Mouse (Mus musculus): Measurements from ENCODE around the gene Podnl1. TPM values are rescaled to one million over a fixed set of nuclear protein-coding genes. Genes with fewer than 3 reads are reported as not detected.

The Podnl1 gene
- total RNA-seq (2017): 0.11 to 0.87 TPM (median 0.57 TPM) in 3 replicates

DNA sequence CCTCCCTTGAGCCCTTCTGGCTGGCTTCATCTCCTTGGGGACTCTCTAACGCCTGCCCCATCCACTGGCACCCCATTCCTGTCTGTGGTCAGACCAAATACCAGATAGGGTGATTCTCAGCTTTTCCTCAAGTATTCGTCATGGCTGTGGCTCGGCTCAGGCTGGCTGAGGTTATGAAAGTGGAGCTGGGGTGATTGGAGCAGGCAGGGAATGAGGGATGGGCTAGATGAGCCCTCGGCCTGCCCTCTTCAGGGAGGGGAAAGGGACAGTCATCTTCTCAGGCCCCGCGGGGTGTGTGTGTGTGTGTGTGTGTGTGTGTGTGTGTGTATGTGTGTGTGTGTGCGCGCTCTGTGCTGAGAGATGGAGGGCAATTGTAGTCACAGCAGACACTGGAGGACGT lies at the start of gene Podnl1:
Podnl1 (plus strand) TSS at position 334 of the 400 bp plus-strand sequence.
- no peak for ATAC-seq (replicated peaks; ENCODE audit: insufficient number of reproducible peaks, low FRiP score, low TSS enrichment, poor library complexity, severe bottlenecking)

DNA sequence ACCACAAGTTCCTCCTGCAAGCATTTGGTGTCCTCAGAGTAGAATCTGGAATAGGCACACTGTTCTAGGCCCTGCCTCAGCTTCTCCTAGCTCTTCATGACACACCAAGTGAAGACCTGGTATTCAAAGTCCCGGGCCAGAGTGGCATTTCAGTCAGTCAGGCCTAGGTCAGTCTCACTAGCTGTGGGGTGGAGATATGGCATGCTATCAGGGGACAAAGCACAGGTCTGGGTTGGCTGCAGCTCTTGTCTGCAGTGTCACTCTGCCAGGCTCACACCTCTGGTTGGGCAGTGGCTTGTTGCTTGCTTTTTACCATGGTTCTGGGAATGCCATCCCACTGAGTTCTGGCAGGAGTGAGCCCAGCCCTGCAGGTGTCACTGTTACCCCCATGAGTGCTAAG lies 49.4 kb upstream of the Podnl1 start:
- ATAC-seq (replicated peaks; ENCODE audit: insufficient number of reproducible peaks, low FRiP score, low TSS enrichment, poor library complexity, severe bottlenecking): no peak

DNA sequence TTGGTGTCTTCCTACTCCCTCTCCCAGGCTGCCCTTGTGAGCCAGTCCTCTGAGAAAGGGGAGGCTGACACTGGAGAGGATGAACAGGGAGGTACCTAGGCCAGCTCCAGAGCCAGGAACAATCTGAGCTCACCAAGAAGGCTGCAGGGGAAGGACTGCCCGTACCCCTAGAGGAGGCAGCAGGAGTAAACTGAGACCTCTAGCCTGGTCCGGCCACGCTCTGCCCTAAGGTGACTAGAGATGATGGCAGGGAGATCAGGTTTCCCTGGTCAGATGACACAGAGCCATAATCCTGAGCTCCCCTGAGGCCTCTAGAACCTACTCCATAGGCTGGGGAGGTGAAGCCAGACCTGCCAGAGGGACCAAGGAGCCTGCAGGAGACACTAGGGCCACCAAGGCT lies 48.9 kb upstream of the Podnl1 start:
- no peak for ATAC-seq (replicated peaks; ENCODE audit: insufficient number of reproducible peaks, low FRiP score, low TSS enrichment, poor library complexity, severe bottlenecking)

DNA sequence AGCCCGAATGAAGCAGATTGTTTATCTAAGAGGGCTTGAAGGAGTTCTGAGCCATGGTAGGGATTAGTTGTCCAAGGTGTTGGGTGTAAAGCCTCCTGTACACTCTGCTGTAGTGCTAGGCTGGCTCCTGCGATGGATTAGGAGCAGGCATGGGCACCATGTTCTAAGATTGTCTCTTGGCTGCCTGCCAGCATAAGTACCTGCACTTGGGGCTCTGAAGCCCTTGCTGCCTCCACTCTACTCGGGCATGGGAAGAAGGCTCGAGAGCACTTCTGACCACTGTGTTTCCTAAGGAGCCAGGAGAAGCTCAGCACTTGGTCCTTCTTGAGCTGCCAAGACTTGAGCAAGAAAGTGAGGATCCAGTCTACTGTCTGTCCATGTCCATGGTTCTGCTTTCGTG lies 46.6 kb upstream of the Podnl1 start:
- ATAC-seq (replicated peaks; ENCODE audit: insufficient number of reproducible peaks, low FRiP score, low TSS enrichment, poor library complexity, severe bottlenecking): no peak

GRCm38 (mm10) chr8:84083829-84084241 lies 42.0 kb upstream of the Podnl1 start:
- ATAC-seq (replicated peaks; ENCODE audit: insufficient number of reproducible peaks, low FRiP score, low TSS enrichment, poor library complexity, severe bottlenecking): no peak

- no peak for ATAC-seq (replicated peaks; ENCODE audit: insufficient number of reproducible peaks, low FRiP score, low TSS enrichment, poor library complexity, severe bottlenecking)
Measured at GRCm38 (mm10) chr8:84084341-84085115, 41.3 kb upstream of the Podnl1 start.

DNA sequence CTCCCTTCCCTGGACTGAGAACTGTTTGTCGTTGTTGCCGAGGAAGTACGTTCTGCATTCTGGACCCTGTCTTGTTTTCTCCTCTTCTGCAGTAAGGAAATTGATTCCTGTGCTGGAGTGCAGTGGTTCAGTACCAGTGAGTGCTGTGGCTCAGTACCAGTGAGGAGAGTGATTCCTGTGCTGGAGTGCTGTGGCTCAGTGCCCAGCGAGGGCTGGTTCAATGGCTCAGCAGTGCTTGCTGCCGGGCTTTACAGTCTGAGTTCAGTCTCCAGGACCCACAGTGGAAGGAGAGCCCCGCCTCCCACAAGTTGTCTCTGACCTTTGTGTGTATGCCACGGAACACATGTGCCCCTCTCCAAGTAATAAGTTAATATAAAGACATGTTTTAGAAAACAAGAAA lies 38.6 kb upstream of the Podnl1 start:
- ATAC-seq (replicated peaks; ENCODE audit: insufficient number of reproducible peaks, low FRiP score, low TSS enrichment, poor library complexity, severe bottlenecking): no peak

DNA sequence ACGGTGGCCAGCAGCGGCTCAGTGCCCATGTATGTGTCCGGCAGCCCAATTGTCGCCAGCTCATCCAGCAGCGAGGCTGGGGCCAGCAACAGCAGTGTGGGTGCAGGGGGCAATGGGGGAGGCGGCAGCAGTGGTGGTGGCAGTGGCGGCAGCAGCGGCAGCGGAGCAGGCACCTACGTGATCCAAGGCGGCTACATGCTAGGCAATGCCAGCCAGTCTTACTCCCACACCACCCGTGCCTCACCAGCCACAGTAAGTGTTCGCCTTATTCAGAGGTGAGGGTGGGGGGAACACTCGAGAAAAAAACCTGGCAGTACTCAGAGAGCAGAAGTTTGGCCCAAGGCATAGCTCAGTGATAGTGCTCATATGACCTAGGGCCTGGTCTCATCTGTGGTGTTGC lies 38.0 kb upstream of the Podnl1 start:
- ATAC-seq (replicated peaks; ENCODE audit: insufficient number of reproducible peaks, low FRiP score, low TSS enrichment, poor library complexity, severe bottlenecking): no peak

- no peak for ATAC-seq (replicated peaks; ENCODE audit: insufficient number of reproducible peaks, low FRiP score, low TSS enrichment, poor library complexity, severe bottlenecking)
Measured at GRCm38 (mm10) chr8:84089277-84089676, 36.5 kb upstream of the Podnl1 start.

DNA sequence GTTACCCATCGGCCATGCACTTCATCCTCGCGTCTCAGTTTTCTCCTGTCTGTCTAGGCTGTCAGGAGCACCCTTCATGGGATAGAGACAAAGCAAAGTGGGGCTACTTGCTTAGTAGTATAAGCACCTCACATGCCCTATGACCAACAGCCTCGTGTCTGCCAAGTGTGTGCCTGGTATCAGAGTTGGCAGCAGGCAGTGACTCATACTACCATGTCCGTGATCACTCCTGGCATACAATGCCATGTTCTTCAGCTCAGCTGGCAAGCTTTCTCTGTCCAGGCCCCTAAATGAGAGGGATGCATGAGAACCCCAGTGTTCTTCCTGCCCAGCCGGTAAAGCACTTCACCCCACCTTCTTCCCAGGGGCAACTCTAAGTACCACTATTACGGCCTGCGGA lies 35.2 kb upstream of the Podnl1 start:
- no peak for ATAC-seq (replicated peaks; ENCODE audit: insufficient number of reproducible peaks, low FRiP score, low TSS enrichment, poor library complexity, severe bottlenecking)

DNA sequence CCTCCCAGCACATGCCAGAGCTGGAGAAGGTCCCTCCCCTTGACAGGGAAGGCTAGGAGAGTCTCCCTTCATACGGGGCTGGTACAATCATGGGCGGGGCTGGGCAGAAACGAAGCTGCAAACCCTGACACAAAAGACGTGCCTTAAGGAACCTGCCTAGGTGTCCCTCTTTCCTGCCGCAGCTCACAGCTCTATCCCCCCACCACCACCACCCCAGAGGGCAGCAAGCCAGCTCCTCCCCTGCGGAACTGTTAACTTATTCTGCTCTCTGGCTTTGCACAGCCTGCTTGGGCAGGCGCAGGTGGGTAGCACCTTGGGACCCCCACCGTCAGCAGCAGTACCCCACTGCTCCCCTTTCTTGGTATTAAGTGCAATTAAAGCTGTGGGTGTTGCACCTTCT lies 29.7 kb upstream of the Podnl1 start:
- no peak for ATAC-seq (replicated peaks; ENCODE audit: insufficient number of reproducible peaks, low FRiP score, low TSS enrichment, poor library complexity, severe bottlenecking)

DNA sequence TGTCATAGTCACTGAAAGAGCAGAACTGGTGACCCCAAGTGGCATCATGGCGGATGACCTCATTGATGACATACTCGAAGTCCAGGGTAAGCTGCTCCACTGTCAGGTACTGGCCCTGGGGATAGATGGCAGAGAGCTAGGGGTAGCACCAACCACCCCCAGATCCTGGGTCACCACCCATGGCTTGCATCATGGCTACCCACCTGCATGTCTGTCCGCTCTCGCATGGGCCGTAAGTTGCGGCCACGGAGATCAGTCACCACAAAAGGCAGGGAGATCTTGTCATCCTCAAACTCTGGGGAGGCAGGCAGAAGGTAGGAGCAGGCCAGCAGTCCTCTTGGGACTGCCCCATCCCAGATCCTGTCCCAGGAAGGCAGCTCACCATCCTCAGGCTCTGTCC lies 27.4 kb upstream of the Podnl1 start:
- no peak for ATAC-seq (replicated peaks; ENCODE audit: insufficient number of reproducible peaks, low FRiP score, low TSS enrichment, poor library complexity, severe bottlenecking)

- ATAC-seq (replicated peaks; ENCODE audit: insufficient number of reproducible peaks, low FRiP score, low TSS enrichment, poor library complexity, severe bottlenecking): no peak
Measured at GRCm38 (mm10) chr8:84101476-84102270, 24.1 kb upstream of the Podnl1 start.

- no peak for ATAC-seq (replicated peaks; ENCODE audit: insufficient number of reproducible peaks, low FRiP score, low TSS enrichment, poor library complexity, severe bottlenecking)
Measured at GRCm38 (mm10) chr8:84103601-84104000, 22.2 kb upstream of the Podnl1 start.

GRCm38 (mm10) chr8:84104221-84104620 lies 21.6 kb upstream of the Podnl1 start:
- no peak for ATAC-seq (replicated peaks; ENCODE audit: insufficient number of reproducible peaks, low FRiP score, low TSS enrichment, poor library complexity, severe bottlenecking)

- peak; percentile 93 for ATAC-seq (replicated peaks; ENCODE audit: insufficient number of reproducible peaks, low FRiP score, low TSS enrichment, poor library complexity, severe bottlenecking)
Measured at GRCm38 (mm10) chr8:84104697-84105609, 20.8 kb upstream of the Podnl1 start, which contains the start of gene Dcaf15. Gene Dcaf15 (minus strand): TSS chr8:84104768.

GRCm38 (mm10) chr8:84105676-84106075 lies 20.1 kb upstream of the Podnl1 start:
- no peak for ATAC-seq (replicated peaks; ENCODE audit: insufficient number of reproducible peaks, low FRiP score, low TSS enrichment, poor library complexity, severe bottlenecking)

DNA sequence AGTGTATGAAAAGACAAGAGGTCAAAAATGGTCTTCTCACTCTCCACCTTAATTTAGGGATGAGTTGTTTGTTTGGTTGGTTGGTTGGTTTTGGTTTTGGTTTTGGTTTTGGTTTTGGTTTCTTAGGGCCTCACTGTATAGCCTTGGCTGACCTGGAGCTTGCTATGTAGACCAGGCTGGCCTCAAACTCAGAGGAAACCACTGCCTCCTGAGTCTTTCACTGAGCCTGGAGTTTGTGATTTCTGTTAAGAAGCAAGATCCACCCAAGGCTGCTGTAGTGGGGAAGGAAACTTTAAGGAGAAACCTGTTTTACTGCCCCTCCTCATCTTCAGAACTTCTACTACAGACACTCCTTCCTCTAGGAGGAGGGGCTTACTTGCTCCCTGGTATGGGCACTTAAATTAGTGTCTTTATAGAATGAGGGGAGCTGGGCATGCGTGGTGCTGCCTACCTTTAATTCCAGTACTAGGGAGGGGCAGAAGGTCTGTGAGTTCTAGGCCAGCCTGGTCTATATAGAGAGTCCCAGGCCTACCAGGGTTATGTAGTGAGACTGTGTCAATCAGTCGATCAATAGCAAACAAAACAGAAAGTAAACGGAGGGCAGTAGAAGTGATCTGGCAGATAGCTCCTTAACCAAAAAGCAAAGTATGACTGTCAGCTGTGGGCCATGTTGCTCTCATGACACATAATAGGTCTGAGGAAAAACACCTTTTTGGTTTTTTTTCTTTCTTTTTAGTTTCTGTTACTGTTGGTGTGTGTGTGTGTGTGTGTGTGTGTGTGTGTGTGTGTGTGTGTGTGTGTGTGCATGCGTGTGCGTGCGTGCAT lies 19.4 kb upstream of the Podnl1 start:
- no peak for ATAC-seq (replicated peaks; ENCODE audit: insufficient number of reproducible peaks, low FRiP score, low TSS enrichment, poor library complexity, severe bottlenecking)
